Mouse (Mus musculus): ENCODE data around the gene Nrcam. TPM values are rescaled to one million over a fixed set of nuclear protein-coding genes. Genes with fewer than 3 reads are reported as not detected.

The Nrcam gene
- polyA plus RNA-seq, 1 experiment from 2014 or later = 31.8 TPM

- Histone ChIP-seq H3K27ac (replicated peaks) (no peak overlapping the region), H3K36me3 (no peaks in the 10 kb centered on the region), H3K4me3 (no peak overlapping the region), H3K4me1 (no peaks in the 10 kb centered on the region), H3K27me3 (ENCODE audit: low read depth, poor library complexity, severe bottlenecking) (no peaks in the 10 kb centered on the region), H3K9me3 (replicated peaks) (no peaks in the 10 kb centered on the region)
- DNase-seq (ENCODE audit: low spot score) = no peak
- 93% methylated on average over 4 of the region's 4 CpGs for WGBS
These were observed 129.3 kb downstream of the Nrcam start for GRCm38 (mm10) chr12:44457961-44458360.

GRCm38 (mm10) chr12:44462436-44462835 lies 133.8 kb downstream of the Nrcam start:
- DNase-seq (ENCODE audit: low spot score) = no peak
- no peak overlapping the region for H3K27ac ChIP-seq (replicated peaks)

GRCm38 (mm10) chr12:44462976-44463375 lies 134.3 kb downstream of the Nrcam start:
- Histone ChIP-seq H3K4me3 (no peak overlapping the region), H3K27me3 (ENCODE audit: low read depth, poor library complexity, severe bottlenecking) (no peaks in the 10 kb centered on the region), H3K4me1 (no peaks in the 10 kb centered on the region), H3K27ac (replicated peaks) (no peak overlapping the region), H3K36me3 (no peaks in the 10 kb centered on the region), H3K9me3 (replicated peaks) (no peaks in the 10 kb centered on the region)
- no peak for DNase-seq (ENCODE audit: low spot score)
- whole genome bisulfite sequencing = 75% methylated on average over 6 of the region's 6 CpGs

More at GRCm38 (mm10) chr12:44462436-44462835, 133.8 kb downstream of the Nrcam start:
- Histone ChIP-seq H3K4me3 (no peak overlapping the region), H3K4me1 (no peaks in the 10 kb centered on the region), H3K27me3 (ENCODE audit: low read depth, poor library complexity, severe bottlenecking) (no peaks in the 10 kb centered on the region), H3K9me3 (replicated peaks) (no peaks in the 10 kb centered on the region), H3K36me3 (no peaks in the 10 kb centered on the region)
- 68% methylated on average over 4 of the region's 4 CpGs for WGBS

GRCm38 (mm10) chr12:44471073-44471472 lies 142.4 kb downstream of the Nrcam start:
- Histone ChIP-seq H3K9me3 (replicated peaks) (no peaks in the 10 kb centered on the region), H3K4me1 (no peaks in the 10 kb centered on the region), H3K4me3 (no peak overlapping the region), H3K27ac (replicated peaks) (no peak overlapping the region), H3K27me3 (ENCODE audit: low read depth, poor library complexity, severe bottlenecking) (no peaks in the 10 kb centered on the region), H3K36me3 (no peaks in the 10 kb centered on the region)
- 89% methylated on average over 5 of the region's 5 CpGs for WGBS
- DNase-seq (ENCODE audit: low spot score) = no peak

- no peak for DNase-seq (ENCODE audit: low spot score)
- Histone ChIP-seq H3K36me3 (0 out of 2 replicates have a peak, but pooled peaks cover 3% of the 10 kb centered on the region), H3K9me3 (replicated peaks) (no peaks in the 10 kb centered on the region), H3K27me3 (ENCODE audit: low read depth, poor library complexity, severe bottlenecking) (no peaks in the 10 kb centered on the region), H3K4me3 (no peak overlapping the region), H3K27ac (replicated peaks) (no peak overlapping the region), H3K4me1 (no peaks in the 10 kb centered on the region)
These were observed 146.7 kb downstream of the Nrcam start for GRCm38 (mm10) chr12:44475355-44475754.

GRCm38 (mm10) chr12:44479260-44480030 lies 150.8 kb downstream of the Nrcam start:
- WGBS = 90% methylated on average over 6 of the region's 6 CpGs
- 0 out of 2 replicates have a peak, but pooled peaks cover 3% of the 10 kb centered on the region for H3K4me1 ChIP-seq
- no peaks in the 10 kb centered on the region for H3K27me3 ChIP-seq (ENCODE audit: low read depth, poor library complexity, severe bottlenecking)
- DNase-seq (ENCODE audit: low spot score) = no peak
- no peak overlapping the region for H3K4me3 ChIP-seq
- H3K27ac ChIP-seq (replicated peaks) = no peak overlapping the region
- H3K36me3 ChIP-seq = 0 out of 2 replicates have a peak, but pooled peaks cover 6% of the 10 kb centered on the region
- H3K9me3 ChIP-seq (replicated peaks) = peaks cover 3% of the 10 kb centered on the region; the same call in 1 of the 2 replicates

GRCm38 (mm10) chr12:44480031-44480419 lies 151.3 kb downstream of the Nrcam start:
- 0 out of 2 replicates have a peak, but pooled peaks cover 3% of the 10 kb centered on the region for H3K4me1 ChIP-seq
- no peak overlapping the region for H3K27ac ChIP-seq (replicated peaks)
- 0 out of 2 replicates have a peak, but pooled peaks cover 6% of the 10 kb centered on the region for H3K36me3 ChIP-seq
- 88% methylated on average over 2 of the region's 2 CpGs for WGBS
- H3K4me3 ChIP-seq = no peak overlapping the region
- no peaks in the 10 kb centered on the region for H3K27me3 ChIP-seq (ENCODE audit: low read depth, poor library complexity, severe bottlenecking)
- H3K9me3 ChIP-seq (replicated peaks) = peaks cover 3% of the 10 kb centered on the region; the same call in 1 of the 2 replicates
- no peak for DNase-seq (ENCODE audit: low spot score)

- Histone ChIP-seq H3K27ac (replicated peaks) (no peak overlapping the region), H3K4me1 (0 out of 2 replicates have a peak, but pooled peaks cover 3% of the 10 kb centered on the region), H3K9me3 (replicated peaks) (peaks cover 3% of the 10 kb centered on the region; the same call in 1 of the 2 replicates), H3K36me3 (0 out of 2 replicates have a peak, but pooled peaks cover 6% of the 10 kb centered on the region), H3K27me3 (ENCODE audit: low read depth, poor library complexity, severe bottlenecking) (no peaks in the 10 kb centered on the region), H3K4me3 (no peak overlapping the region)
- 58% methylated on average over 3 of the region's 3 CpGs for WGBS
- DNase-seq (ENCODE audit: low spot score) = no peak
These were observed 152.7 kb downstream of the Nrcam start for GRCm38 (mm10) chr12:44481415-44481814.

- DNase-seq (ENCODE audit: low spot score) = no peak
- Histone ChIP-seq H3K4me3 (no peak overlapping the region), H3K4me1 (peaks cover 13% of the 10 kb centered on the region), H3K27me3 (ENCODE audit: low read depth, poor library complexity, severe bottlenecking) (no peaks in the 10 kb centered on the region), H3K36me3 (no peaks in the 10 kb centered on the region), H3K27ac (replicated peaks) (peak overlapping the region; percentile 43; the same call in 1 of the 2 replicates), H3K9me3 (replicated peaks) (no peaks in the 10 kb centered on the region)
- 38% methylated on average over 5 of the region's 5 CpGs for WGBS
These were observed 164.2 kb downstream of the Nrcam start for GRCm38 (mm10) chr12:44492759-44493479.

GRCm38 (mm10) chr12:44497762-44498161 lies 169.1 kb downstream of the Nrcam start:
- no peak overlapping the region for H3K4me3 ChIP-seq
- no peaks in the 10 kb centered on the region for H3K36me3 ChIP-seq
- no peak overlapping the region for H3K27ac ChIP-seq (replicated peaks)
- H3K9me3 ChIP-seq (replicated peaks) = no peaks in the 10 kb centered on the region
- no peaks in the 10 kb centered on the region for H3K27me3 ChIP-seq (ENCODE audit: low read depth, poor library complexity, severe bottlenecking)
- WGBS = 84% methylated on average over 2 of the region's 2 CpGs
- DNase-seq (ENCODE audit: low spot score) = no peak
- peaks cover 13% of the 10 kb centered on the region for H3K4me1 ChIP-seq

- Histone ChIP-seq H3K27me3 (ENCODE audit: low read depth, poor library complexity, severe bottlenecking) (no peaks in the 10 kb centered on the region), H3K4me3 (no peak overlapping the region), H3K36me3 (no peaks in the 10 kb centered on the region), H3K27ac (replicated peaks) (no peak overlapping the region), H3K9me3 (replicated peaks) (no peaks in the 10 kb centered on the region), H3K4me1 (peaks cover 7% of the 10 kb centered on the region)
- DNase-seq (ENCODE audit: low spot score) = no peak
- 72% methylated on average over 5 of the region's 5 CpGs for WGBS
These were observed 170.2 kb downstream of the Nrcam start for GRCm38 (mm10) chr12:44498872-44499271.

- DNase-seq (ENCODE audit: low spot score) = no peak
- 83% methylated on average over 5 of the region's 5 CpGs for WGBS
- H3K4me3 ChIP-seq = no peak overlapping the region
- H3K36me3 ChIP-seq = no peaks in the 10 kb centered on the region
- H3K27ac ChIP-seq (replicated peaks) = no peak overlapping the region
- H3K9me3 ChIP-seq (replicated peaks) = no peaks in the 10 kb centered on the region
- H3K4me1 ChIP-seq = peaks cover 7% of the 10 kb centered on the region
- H3K27me3 ChIP-seq (ENCODE audit: low read depth, poor library complexity, severe bottlenecking) = no peaks in the 10 kb centered on the region
These were observed 173.3 kb downstream of the Nrcam start for GRCm38 (mm10) chr12:44501807-44502487.

Measured in midbrain, embryonic 10.5 days (tissue).